Mouse (Mus musculus): ENCODE measurements around the gene Hmmr.
"Not testable (repeated sequence)": the region's sequence is repeated elsewhere in the genome, so short reads cannot be mapped to it uniquely, and the experiment has no call there.

Gene Hmmr

DNA sequence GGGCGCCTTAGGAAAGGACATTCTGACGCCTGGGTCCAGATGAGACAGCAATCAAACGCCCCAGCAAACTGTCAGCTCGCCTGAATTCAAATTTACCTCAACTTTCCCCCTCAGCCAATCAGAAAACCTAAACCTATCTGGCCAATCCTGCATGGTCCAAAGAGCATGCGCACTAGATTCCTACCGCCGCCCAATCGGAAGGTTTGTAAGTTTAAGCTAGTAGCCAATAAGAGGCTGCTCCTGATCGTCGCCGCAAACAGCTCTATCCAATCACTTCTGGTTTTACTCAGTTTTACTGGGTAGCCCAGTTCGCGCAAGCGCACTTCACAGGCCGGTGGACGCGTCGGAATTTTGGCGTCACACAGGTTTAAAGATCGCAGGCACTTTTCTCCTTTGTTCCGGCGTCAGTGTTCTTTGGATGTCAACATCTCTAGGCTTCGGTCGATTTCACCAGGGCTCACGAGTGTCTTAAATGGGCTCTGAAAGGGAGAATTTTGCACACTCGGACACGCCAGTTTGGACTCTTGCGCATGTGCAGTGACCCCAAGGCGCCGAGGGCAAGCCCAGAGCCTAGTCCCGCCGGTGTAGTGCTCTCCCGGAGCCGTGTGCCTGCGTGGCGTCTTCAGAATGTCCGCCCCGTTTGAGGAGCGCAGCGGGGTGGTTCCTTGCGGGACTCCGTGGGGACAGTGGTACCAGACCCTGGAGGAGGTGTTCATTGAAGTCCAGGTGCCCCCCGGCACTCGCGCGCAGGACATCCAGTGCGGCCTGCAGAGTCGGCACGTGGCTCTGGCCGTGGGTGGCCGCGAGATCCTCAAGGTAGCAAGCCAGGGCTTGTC lies at the start of gene Hmmr, which contains the start of gene Nudcd2:
Hmmr (minus strand) TSS at position 84 of the 836 bp plus-strand sequence.
Nudcd2 (plus strand) TSS at position 329 of the 836 bp plus-strand sequence.
- DNase-seq (ENCODE audit: low spot score): peak; percentile 99

DNA sequence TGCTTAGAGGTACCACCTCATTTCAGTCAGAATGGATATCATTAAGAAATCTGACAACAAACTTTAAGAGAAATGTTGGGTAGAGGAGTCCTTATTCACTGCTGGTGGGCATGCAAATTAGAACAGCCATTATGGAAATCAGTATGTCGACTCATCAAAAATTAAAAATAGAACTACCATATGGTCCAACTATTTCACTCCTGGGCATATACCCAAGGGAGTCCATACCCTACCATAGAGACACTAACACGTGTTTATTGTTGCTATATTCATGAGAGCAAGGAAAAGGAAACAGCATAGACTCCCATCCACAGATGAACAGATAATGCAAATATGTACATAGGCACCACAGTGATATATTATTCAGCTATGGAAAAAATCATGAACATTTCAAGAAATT lies 48.6 kb upstream of the Hmmr start:
- DNase-seq (ENCODE audit: low spot score): no peak

DNA sequence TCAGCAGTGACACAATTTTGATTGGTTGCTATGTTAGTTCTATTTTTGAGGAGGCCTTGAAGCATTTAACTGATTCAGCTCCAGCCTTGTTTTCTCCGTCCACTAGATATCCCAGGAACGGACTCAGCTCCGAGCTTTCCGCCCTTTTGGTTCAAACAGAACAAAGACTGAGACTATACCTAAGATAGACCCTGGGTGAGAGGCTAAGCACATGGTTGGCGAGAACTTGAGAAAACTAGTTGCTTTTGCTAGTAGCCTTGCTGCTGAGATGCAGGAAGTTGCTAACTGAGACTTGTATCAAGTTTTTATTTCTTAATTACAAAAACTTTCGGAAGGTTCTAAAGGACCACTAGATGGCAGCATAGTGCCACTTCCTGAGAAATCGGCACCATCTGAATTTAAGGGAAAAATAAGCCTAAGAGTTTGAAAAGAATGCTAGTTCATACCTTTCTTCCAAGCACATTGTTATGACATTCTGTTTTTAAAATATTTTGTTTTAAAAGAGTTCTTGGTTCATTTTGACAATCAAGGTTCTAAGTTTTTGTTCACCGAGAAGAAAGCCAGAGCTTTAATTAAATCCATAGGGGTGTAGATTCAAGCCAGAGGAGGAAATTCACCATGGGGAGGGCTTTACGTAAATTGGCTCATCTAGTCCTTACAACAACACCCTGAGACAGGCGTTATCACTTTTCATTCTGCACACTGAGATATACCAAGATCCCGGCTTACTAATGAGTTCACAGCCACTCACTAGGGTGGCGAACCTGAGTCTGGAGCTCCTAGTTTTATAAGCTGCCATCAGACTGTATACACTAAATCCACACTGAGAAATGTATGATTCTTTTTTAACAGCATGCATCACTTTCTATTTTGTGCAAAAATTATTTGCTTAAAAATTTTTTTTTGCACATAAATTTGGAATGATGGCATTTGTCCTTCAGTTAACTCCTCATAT lies 42.4 kb upstream of the Hmmr start:
- peak; percentile 36 for DNase-seq (ENCODE audit: low spot score)

GRCm38 (mm10) chr11:40764690-40765089 lies 31.5 kb upstream of the Hmmr start:
- DNase-seq (ENCODE audit: low spot score): no peak

DNA sequence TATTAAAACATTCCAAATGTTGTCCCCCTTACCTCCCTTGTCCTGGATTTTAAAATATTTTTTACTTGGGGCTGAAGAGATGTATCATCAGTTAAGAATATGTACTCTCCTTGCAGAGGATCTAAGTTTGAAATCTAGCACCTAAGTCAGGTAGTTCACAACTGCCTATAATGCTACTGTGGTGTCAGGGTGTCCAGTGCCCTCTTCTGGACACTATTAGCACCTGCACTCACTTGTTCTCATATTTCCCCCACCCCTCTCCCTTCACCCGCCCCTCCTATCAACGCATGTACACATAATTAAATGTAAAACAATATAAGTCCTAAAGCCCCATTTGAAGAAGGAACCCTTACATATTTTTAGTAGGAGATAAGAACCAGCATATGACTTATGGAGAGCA lies 30.2 kb upstream of the Hmmr start:
- DNase-seq (ENCODE audit: low spot score): peak; percentile 19

- DNase-seq (ENCODE audit: low spot score): no peak
Measured at GRCm38 (mm10) chr11:40759896-40760295, 26.7 kb upstream of the Hmmr start.

DNA sequence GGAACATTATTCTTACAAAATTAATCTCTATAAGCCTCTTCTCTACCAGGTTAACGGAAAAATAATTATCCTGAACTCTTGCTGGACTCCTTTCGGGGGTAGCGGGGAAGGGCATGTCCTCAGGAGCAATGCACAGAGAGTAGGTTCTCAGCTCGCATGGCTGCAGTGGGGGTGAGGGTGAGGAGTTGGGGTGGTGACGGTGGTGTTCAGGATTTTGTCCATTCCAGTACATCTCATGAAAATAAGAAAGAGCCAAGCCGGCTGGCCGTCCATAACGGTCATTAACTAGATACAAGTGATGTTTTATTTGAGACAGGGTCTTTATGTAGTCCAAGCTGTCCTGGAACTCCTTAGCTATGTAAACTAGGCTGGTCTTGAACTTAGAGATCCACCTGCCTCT lies 22.7 kb upstream of the Hmmr start:
- DNase-seq (ENCODE audit: low spot score): no peak

- peak; percentile 96 for DNase-seq (ENCODE audit: low spot score)
Measured at GRCm38 (mm10) chr11:40755109-40755627, 21.9 kb upstream of the Hmmr start, which contains the start of gene Ccng1. TSS of gene Ccng1 (minus strand) at chr11:40755311.

- peak; percentile 33 for DNase-seq (ENCODE audit: low spot score)
Measured at GRCm38 (mm10) chr11:40754664-40755107, 21.5 kb upstream of the Hmmr start.

GRCm38 (mm10) chr11:40753836-40754235 lies 20.6 kb upstream of the Hmmr start:
- DNase-seq (ENCODE audit: low spot score): no peak

- DNase-seq (ENCODE audit: low spot score): no peak
Measured at GRCm38 (mm10) chr11:40747716-40748115, 14.5 kb upstream of the Hmmr start.

- no peak for DNase-seq (ENCODE audit: low spot score)
Measured at GRCm38 (mm10) chr11:40746361-40746760, 13.1 kb upstream of the Hmmr start.

GRCm38 (mm10) chr11:40744348-40744747 lies 11.1 kb upstream of the Hmmr start:
- DNase-seq (ENCODE audit: low spot score): no peak

- DNase-seq (ENCODE audit: low spot score): no peak
Measured at GRCm38 (mm10) chr11:40741605-40742262, 8.5 kb upstream of the Hmmr start.

GRCm38 (mm10) chr11:40737369-40737768 lies 4.1 kb upstream of the Hmmr start:
- no peak for DNase-seq (ENCODE audit: low spot score)

- DNase-seq (ENCODE audit: low spot score): no peak
Measured at GRCm38 (mm10) chr11:40734251-40734752, 1.1 kb upstream of the Hmmr start.

DNA sequence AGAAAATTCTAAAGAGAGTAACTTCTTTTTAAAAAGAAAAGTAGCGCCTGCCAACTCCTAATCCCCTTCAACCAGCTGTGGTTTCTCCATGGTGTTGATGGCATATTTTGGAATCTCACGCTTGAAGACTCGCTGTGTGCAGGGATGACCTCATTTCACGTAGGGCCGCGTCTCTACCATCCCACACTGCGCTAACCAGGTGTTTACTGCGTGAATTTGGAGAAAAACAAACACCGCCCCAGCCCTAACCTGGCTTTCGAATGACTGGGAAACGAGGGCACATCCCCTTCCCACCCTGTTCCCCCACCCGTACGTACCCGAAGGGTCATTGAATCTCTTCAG lies 254 bp downstream of the Hmmr start:
- no peak for DNase-seq (ENCODE audit: low spot score)

DNA sequence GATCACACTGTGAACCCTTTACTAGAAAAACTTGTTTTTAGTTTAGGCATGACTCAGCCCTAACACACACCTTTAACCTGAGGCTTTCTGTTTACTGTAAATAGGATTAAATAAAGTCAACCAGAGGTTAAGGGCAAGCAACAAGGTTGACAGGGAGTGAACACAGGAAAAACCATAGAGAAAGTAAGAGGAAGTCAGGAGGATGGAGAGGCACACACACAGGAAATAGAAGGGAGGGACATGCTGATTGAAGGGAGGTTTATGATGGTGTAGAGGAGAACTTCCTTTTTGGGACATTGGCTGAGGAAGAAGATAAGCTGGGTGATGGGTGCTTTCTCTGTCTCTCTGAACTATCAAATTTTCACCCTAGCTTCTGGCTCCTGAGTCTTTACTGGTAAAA lies 14.9 kb downstream of the Hmmr start:
- no peak for DNase-seq (ENCODE audit: low spot score)

DNA sequence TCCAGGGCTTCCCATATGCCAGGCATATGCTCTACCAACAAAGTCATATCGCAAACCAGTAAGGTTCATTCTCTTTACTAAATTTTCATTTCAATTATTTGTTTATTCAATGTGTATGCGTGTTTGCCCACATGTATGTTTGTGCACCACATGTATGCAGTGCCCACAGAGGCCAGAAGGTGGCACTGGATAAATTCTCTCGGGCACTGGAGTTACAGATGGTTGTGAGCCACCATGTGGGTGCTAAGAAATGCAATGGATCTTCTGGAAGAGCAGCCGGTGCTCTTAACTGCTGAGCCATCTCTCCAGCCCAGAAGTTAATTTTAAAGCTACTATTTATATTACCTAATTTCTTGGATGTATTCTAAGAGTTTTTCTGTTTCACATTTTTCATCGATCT lies 17.7 kb downstream of the Hmmr start:
- DNase-seq (ENCODE audit: low spot score): no peak

GRCm38 (mm10) chr11:40713858-40714257 lies 19.4 kb downstream of the Hmmr start:
- no peak for DNase-seq (ENCODE audit: low spot score)

DNA sequence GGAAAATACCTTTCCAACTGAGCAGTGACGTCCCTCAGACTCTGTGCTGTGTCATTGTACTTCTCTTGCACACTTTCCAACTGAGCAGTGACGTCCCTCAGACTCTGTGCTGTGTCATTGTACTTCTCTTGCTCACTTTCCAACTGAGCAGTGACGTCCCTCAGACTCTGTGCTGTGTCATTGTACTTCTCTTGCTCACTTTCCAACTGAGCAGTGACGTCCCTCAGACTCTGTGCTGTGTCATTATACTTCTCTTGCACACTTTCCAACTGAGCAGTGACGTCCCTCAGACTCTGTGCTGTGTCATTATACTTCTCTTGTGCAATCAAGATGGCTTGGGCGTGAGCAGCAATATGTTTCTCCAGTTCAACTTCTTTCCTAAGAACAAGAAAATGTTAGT lies 23.3 kb downstream of the Hmmr start:
- DNase-seq (ENCODE audit: low spot score): not testable (repeated sequence)

DNA sequence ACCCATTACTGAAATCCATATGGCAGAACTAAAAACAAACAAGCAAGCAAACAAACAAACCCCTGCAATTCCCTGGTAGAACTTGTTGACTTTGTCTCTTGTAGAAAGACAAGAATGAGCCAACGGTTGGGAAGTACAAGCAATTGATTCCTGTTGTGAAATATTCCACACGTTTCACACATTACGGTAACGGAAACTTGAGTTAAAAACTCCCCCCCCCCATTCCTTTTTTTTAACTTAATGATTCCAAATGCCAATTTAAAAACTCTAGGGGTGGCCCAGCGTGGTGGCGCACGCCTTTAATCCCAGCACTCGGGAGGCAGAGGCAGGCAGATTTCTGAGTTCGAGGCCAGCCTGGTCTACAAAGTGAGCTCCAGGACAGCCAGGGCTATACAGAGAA lies 38.1 kb downstream of the Hmmr start, which contains the start of gene Mat2b:
Mat2b (minus strand) TSS at position 101 of the 400 bp plus-strand sequence.
- no peak for DNase-seq (ENCODE audit: low spot score)

Data from c-Kit-positive CD71-positive TER-119-positive erythroid progenitor cells, embryonic 14.5 days (primary cell).